Mouse (Mus musculus) adipocyte (in vitro differentiated cells): ENCODE data around the gene Ptgfrn.

ENCODE experiments used
- DNase-seq: peaks from one replicate; pipeline ENCODE4 v3.0.0-alpha.2; 2016; ENCODE audit warnings: low spot score

Gene Ptgfrn

DNA sequence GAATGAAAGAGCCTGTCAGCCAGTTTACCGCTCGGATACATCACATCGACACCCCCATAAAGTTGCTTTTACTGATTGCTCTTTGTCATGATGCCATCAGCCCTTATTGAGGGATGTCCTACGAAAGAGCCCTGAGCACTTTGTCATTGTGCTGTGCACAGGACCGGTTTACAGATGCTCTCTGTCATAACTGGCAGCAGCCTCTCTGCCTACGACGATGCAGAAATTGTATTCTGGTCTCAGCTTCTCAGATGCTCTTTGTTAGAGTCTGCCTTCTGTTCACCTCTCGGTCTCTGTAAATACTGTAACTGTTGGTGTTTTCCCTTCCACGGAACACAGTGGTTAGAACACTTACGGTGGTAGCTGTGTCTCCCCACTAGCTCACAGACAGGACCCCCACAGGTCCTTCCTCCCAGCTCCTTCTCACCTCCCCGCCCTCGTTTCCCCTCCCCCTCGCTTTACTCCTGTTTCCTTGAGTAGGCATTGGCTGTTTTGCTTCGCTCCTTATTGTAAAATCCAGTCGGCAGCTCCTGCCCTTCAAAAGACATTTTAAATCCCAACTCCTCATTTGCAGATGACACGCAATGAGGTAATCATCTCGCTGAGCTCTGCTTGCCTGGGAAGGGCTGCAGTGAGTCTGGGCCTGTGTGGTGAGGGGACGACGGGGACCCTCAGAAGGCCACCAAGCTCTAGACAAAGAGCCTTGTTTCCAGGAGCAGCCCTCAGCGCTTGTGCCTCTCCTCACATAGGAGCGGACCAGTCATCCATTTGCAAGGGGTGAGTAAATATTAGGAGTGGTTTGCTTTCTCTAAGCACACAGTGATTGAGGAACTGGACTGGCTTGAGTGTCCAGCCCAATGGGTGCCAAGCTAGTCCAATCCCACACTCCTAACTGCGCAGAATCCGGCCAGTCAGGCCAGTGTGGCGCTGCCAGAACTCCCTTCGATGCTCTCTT lies 6.6 kb upstream of the Ptgfrn start:
- no peak for DNase-seq

GRCm38 (mm10) chr3:101112518-101112894 lies 2.4 kb upstream of the Ptgfrn start:
- no peak for DNase-seq

GRCm38 (mm10) chr3:101111848-101112517 lies 1.9 kb upstream of the Ptgfrn start:
- DNase-seq = no peak

DNA sequence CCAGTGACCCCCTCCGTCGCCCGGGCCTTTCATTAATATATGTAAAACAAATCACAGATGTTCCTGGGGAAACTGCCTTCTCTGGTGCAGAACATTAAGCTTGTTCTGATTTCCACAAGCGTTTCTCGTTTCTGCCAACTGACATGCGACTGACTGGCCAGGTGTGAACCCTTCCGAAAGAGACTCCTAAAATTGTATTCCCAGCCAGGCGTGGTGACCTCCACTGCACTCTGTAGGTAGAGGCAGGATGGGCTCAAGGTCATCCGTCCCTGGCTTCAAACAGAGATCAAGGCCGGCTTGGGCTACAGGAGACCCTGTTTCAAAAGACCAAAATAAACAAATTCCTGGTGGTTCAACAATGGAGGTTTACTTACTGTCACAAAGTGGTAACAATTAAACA lies 1.2 kb upstream of the Ptgfrn start:
- DNase-seq = no peak

- DNase-seq = no peak
Observed at GRCm38 (mm10) chr3:101110838-101111103, 693 bp upstream of the Ptgfrn start.

- DNase-seq = no peak
Observed at GRCm38 (mm10) chr3:101109558-101110021, 488 bp downstream of the Ptgfrn start.

GRCm38 (mm10) chr3:101108848-101109247 lies 1.2 kb downstream of the Ptgfrn start:
- no peak for DNase-seq

DNA sequence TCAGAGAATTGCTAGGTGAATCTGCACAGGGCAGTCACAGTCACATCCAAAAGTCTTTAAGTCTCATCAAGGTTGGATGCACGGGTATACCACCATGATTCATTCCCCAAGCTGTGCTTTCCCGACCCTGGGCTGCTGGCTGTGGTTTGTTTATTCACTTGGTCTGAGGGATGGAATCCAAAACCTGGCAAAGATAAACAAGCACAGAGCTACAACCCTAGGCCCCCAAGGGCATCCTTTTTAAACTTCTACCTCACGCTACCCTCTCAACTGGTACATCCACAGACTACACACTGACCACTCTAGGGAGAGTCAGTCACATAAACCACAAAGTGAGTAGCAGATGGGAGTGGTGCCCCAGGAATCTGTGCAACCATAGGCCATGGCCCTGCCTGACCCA lies 1.8 kb downstream of the Ptgfrn start:
- no peak for DNase-seq

DNA sequence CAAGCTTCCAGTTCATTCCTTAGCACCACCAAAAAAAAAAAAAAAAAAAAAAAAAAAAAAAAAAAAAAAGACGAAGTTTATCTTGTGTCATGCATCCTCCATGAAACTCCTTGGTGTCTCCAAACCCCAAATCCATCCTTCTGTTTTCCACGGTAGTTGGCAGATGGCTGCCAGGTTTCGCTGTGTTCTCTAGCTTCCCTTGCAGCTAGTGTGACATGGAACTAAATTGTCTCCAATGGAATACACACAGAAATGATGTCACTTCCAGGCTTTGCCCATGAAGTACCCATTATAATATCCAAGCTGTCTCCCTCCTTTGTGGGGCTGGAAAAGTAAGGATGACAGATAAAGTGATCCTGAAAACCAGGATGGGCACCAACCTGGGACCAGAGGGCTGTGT lies 3.8 kb downstream of the Ptgfrn start:
- no peak for DNase-seq

DNA sequence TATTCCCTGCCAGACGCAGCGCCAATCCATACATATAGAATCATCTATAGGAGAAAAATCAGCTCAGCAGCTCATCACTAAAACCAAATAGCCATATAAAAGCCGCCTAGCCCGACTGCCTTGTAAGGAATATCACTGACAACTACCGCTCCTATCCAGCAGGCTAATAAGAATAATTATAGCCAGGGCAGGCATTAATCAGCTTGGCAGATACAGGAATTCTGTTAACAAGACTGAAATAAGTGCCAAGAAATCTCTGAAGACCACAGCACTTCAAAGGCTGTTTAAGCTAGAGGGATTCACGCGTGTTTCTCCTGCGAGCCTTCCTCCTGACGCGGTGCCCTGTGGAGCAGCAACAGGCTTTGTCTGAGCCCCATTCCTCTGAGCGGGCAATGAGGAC lies 4.6 kb downstream of the Ptgfrn start:
- DNase-seq = no peak

DNA sequence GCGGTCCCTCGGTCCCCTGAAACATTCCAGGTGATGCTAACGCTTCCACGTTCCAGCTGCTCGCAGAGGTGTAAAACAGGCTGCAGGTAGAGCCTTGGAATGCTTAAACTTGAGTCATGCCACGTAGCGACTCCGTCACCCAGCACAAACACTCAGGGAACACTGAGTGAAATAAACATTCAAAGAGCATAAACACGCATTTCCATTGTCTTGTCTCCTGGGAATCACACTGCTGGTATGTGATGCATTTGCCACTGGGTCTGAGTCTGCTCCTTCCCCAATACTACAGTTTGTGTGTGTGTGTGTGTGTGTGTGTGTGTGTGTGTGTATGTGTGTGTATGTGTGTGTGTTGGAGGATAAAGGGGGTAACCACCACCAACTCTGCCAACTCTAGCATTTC lies 5.2 kb downstream of the Ptgfrn start:
- no peak for DNase-seq

- DNase-seq = no peak
Observed at GRCm38 (mm10) chr3:101103770-101104169, 6.3 kb downstream of the Ptgfrn start.

DNA sequence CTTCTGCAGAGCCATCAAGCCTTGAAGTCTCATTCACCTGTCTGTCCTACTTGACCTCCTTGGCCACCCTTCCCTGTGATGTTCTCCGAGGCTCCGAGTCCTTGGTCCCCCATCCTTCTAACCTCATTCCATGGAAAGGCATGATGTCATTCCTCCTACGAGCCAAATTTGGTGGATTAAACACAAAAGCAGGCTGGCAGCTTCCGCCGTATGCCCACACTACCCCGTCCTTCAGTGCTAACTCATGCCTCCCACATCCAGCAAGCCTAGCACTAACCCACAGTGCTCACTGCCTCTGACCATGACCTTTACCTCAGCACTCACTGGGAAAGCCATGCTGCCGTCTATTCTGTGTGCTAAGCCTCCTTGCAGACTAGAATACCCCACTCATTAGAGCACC lies 8.0 kb downstream of the Ptgfrn start:
- DNase-seq = no peak

- no peak for DNase-seq
Observed at GRCm38 (mm10) chr3:101101184-101101583, 8.9 kb downstream of the Ptgfrn start.

DNA sequence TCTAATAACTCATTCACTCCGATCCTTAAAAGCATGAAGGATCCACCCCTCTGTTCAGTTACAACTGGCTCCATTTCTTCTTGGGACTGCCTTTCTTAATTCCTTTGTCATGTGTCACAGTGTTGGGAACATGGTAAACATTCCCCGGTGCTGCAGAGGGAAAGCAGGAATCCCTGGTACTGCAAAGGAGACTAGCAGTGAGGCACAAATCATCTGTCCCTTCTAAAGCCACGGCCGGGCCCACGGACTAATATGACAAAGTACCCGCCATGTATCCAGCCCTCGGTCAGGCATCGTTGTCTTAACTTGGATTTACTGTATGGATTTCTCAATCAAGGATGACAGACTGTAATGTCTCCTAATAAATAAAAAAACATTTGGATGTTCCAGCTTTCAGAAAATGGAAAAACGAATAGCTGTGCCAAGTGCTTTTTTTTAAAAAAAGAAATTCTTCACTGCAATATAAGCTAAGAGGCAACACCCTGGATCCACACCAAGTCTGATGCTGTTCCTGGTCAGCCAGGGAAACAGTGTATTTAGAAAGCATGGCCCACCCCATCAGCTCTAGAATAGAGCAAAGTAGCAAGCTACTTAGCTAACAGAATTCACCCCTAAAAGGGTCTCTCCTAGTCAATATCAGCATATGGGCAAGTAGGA lies 10.2 kb downstream of the Ptgfrn start:
- peak; percentile 30 for DNase-seq

DNA sequence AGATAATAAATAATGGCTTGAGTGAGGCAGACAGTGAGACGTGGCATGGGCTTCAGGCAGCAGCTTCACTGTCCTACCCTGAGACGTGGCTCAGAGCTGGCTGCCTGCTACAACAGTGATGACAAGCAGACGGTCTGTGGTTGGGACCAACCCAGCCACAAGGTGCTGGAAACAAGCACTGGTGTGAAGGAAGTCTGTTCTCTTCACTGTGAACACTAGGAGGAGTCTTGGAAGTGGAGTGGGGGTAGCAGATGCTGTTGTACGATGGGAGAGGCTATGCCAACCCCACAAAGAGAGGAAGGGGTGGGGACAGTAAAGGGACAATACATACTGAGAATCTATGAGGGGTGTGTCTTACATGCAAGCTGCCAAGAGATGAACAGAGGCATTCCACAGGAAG lies 12.0 kb downstream of the Ptgfrn start:
- DNase-seq = no peak

DNA sequence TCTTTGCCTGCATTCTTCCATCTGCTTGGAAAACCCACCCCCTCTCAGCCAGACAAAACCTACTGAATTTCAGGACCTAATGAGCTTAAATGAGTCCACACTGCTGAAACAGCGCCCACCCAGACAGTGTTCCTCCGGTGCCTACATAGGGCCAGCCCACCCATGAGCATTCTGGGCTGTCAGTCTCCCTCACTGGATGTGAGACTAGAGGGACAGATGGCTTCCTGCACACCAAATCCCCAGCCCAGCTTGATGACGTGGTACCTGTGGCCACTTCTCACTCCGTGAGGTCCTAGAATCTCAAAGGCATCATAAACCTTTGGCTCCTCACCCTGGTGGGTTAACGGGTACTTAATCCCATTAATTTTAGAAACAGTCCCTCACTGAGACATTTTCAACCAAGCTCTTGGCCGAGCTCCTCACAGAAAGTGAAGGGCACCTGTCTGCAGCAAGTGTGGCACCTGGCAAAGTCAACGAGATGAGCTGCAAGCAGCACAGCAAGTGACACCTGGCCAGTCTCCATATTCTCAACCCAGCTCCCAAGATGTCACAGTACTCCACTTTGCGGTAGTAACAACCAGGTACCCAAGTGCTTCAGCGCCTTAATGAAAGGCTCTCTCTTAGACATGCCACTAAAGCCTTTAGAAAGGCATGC lies 12.8 kb downstream of the Ptgfrn start:
- DNase-seq = no peak

GRCm38 (mm10) chr3:101095761-101096449 lies 14.2 kb downstream of the Ptgfrn start:
- DNase-seq = no peak

GRCm38 (mm10) chr3:101092202-101092601 lies 17.9 kb downstream of the Ptgfrn start:
- DNase-seq = no peak

DNA sequence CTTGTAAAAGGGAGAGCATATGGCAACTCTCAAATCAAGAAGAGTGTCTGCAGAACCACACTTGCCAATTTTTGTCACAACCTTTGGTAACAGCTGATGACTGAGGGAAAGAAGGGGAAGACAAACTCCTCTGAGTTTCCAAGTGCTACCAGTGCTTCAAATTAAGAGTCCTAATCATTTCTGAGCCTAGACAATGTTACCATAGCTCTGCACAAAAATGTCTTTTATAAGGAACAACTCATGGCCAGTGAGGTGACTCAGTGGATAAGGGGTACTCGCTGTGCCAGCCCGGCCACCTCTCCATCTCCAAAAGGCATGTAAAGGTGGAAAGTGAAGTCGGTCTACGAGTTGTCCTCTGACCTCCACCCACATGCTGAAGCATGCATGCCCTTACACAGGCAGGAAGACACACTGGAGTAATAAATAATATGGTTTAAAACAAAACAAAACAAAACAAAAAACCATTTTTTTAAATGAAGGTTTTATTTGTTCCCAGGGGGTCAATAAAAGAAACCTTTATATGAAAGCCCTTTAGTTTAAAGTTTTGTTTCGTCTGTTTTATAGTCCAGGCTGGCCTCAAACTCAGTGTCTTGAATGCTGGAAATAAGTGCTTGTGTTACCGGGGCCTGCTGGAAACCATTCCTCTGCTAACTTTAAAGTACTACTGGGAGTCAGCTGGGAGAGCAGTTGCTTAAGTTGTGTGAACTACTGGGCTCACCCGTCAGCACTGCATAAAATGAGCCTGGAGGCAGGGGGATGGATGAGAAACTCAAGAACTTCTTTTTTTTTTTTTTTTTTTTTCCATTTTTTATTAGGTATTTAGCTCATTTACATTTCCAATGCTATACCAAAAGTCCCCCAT lies 23.3 kb downstream of the Ptgfrn start:
- DNase-seq = peak; percentile 34

DNA sequence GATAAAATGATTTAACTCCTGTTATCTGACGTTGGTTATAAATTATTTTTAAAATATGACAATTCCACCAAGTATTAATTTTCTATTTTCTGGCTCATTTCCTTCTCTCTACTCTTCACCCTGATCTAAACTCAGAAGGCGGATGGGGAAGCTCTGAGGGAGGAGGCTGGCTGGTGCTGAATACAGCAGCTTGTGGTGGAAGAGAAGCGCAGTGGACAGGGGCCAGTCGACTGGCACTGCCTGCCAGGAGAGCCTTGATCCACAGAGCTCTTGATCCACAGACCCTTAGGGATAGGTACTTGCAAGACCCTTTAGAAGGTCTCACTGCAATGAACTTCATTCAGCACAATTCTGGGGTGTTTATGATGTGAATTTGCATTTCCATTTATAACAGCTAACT lies 29.2 kb downstream of the Ptgfrn start:
- no peak for DNase-seq
